Comparison of ENCODE assay signal across 18 mouse cellular contexts in genomic region chr9:14188504-14188903, GRCm38 (mm10).
"Had no signal": no experiment of that assay in that cellular context is flagged by ENCODE, and none has a peak within 500 bp of the region (broad histone marks: within the 10 kb centered on the region; RNA-seq: fewer than 3 reads in every experiment).

No protein-coding gene starts in this region.

- H3K27ac ChIP-seq: kidney, embryonic 15.5 days; limb, embryonic 12.5 days; liver, embryonic 14.5 days; neural tube, embryonic 15.5 days had no signal

- ATAC-seq: intestine, embryonic 16.5 days had no signal

- H3K4me2 ChIP-seq: kidney, embryonic 15.5 days; limb, embryonic 12.5 days; neural tube, embryonic 15.5 days had no signal

- DNase-seq: kidney, adult 2 months; kidney, postnatal 14 days; layer of hippocampus, adult 9-11 months; layer of hippocampus, postnatal 36 days; lung, adult 2 months; lung, postnatal 10 days; lung, postnatal 4 days; right cerebral cortex, postnatal 4 days; spleen, adult 18-20 months; thymus, adult 18-20 months; thymus, postnatal 25 days had no signal

- H3K27me3 ChIP-seq: kidney, embryonic 15.5 days; limb, embryonic 12.5 days; neural tube, embryonic 15.5 days had no signal

- H3K36me3 ChIP-seq: kidney, embryonic 15.5 days; limb, embryonic 12.5 days; midbrain, embryonic 10.5 days; neural tube, embryonic 15.5 days had no signal

- H3K9ac ChIP-seq: kidney, embryonic 15.5 days; limb, embryonic 12.5 days; liver, embryonic 14.5 days; neural tube, embryonic 15.5 days had no signal

- H3K4me3 ChIP-seq: kidney, embryonic 15.5 days; limb, embryonic 12.5 days; midbrain, embryonic 10.5 days; myocyte; neural tube, embryonic 15.5 days had no signal

- H3K4me1 ChIP-seq: neural tube, embryonic 15.5 days had no signal

- H3K9me3 ChIP-seq: kidney, embryonic 15.5 days; limb, embryonic 12.5 days; midbrain, embryonic 10.5 days; neural tube, embryonic 15.5 days had no signal
